Mouse (Mus musculus) adrenal gland, adult 18-20 months (tissue): ENCODE measurements around the gene Ikbke. TPM values are rescaled to one million over a fixed set of nuclear protein-coding genes. Genes with fewer than 3 reads are reported as not detected.
A peak's percentile ranks its signal among the peaks of the same experiment; 100 is the strongest.

Experiments
- DNase-seq, 2 experiments: peaks; one replicate each; pipeline ENCODE4 v3.0.0; 2021 to 2022; ENCODE audit warnings: low spot score in 2 of 2
- total RNA-seq, 2 experiments: library from RNA; stranded (reverse); gene quantifications; 1 replicate in 1 of 2; 2 replicates in 1 of 2; pipeline ENCODE4 v1.2.3; 2021

Gene Ikbke
- total RNA-seq, 2 experiments from 2014 or later: 11.9 to 16.1 TPM

GRCm38 (mm10) chr1:131242956-131243355 lies 36.5 kb downstream of the Ikbke start:
- no peak for DNase-seq

GRCm38 (mm10) chr1:131239576-131240193 lies 39.7 kb downstream of the Ikbke start:
- no peak for DNase-seq

GRCm38 (mm10) chr1:131238931-131239381 lies 40.5 kb downstream of the Ikbke start:
- DNase-seq: peak; percentile 53 to 59

GRCm38 (mm10) chr1:131236077-131236476 lies 43.3 kb downstream of the Ikbke start:
- DNase-seq: no peak

- no peak for DNase-seq
Measured at GRCm38 (mm10) chr1:131233527-131233926, 45.9 kb downstream of the Ikbke start.

- no peak for DNase-seq
Measured at GRCm38 (mm10) chr1:131228659-131229058, 50.7 kb downstream of the Ikbke start.

GRCm38 (mm10) chr1:131228225-131228624 lies 51.2 kb downstream of the Ikbke start:
- DNase-seq: no peak

GRCm38 (mm10) chr1:131224848-131225471 lies 54.4 kb downstream of the Ikbke start:
- no peak for DNase-seq

GRCm38 (mm10) chr1:131223345-131223744 lies 56.1 kb downstream of the Ikbke start:
- no peak for DNase-seq

- no peak for DNase-seq
Measured at GRCm38 (mm10) chr1:131221822-131222590, 57.4 kb downstream of the Ikbke start.

GRCm38 (mm10) chr1:131218933-131219332 lies 60.5 kb downstream of the Ikbke start:
- DNase-seq: no peak

GRCm38 (mm10) chr1:131213361-131213760 lies 66.0 kb downstream of the Ikbke start:
- no peak for DNase-seq

- DNase-seq: no peak
Measured at GRCm38 (mm10) chr1:131212956-131213355, 66.5 kb downstream of the Ikbke start.

GRCm38 (mm10) chr1:131211655-131212054 lies 67.8 kb downstream of the Ikbke start:
- DNase-seq: no peak

GRCm38 (mm10) chr1:131209971-131210426 lies 69.4 kb downstream of the Ikbke start:
- DNase-seq: peak in 1 of 2 experiments; percentile 31

GRCm38 (mm10) chr1:131208800-131209199 lies 70.6 kb downstream of the Ikbke start:
- DNase-seq: no peak

GRCm38 (mm10) chr1:131208081-131208480 lies 71.3 kb downstream of the Ikbke start:
- no peak for DNase-seq

GRCm38 (mm10) chr1:131207531-131207930 lies 71.9 kb downstream of the Ikbke start:
- DNase-seq: peak; percentile 53 to 71

GRCm38 (mm10) chr1:131206342-131206741 lies 73.1 kb downstream of the Ikbke start:
- no peak for DNase-seq

GRCm38 (mm10) chr1:131204461-131204860 lies 74.9 kb downstream of the Ikbke start:
- no peak for DNase-seq
